ENCODE assay signal across 8 mouse cellular contexts in the genomic region with DNA sequence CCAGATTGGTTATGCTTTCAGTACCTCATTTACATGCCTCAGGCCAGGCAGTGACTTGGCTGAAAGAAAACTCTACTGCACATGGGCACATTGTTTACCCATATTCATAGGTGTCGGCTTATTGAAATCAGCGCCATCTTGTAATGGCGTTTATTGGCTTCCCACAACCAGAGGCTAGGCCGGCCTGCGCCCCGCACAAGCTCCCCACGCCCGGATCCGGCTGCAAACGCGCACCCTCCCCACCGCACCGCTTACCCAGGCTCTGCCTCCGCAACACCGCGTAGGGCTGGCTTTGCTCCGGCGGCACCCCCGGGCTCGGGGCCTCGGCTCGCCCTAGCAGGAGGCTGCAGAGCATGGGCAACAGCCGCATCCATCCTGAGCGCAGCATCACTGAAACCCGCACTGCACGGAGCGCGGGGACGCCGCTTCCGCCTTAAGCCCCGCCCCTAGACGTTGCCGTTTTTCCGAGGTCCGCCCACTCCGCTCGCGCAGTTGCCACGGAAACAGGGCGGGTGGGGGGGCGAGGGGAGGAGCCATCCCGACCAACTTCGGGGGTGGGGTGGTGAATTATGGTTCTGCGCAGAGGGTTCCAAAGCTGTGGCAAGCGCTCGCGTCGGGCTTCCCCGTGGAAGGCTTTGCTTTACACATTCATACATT. TPM values are rescaled to one million over a fixed set of nuclear protein-coding genes. Genes with fewer than 3 reads are reported as not detected.
DNase-seq lines count a peak whose midpoint lies in the region; ATAC-seq lines count a peak whose summit lies in the region.

No protein-coding gene starts in this region.

- H3K27ac ChIP-seq in intestine, embryonic 16.5 days (ENCODE audit: low read length) = peak overlapping the region; percentile 75
- H3K27ac ChIP-seq in limb, embryonic 10.5 days = peak overlapping the region; percentile 93
- H3K27ac ChIP-seq in midbrain, embryonic 12.5 days (replicated peaks) = peak overlapping the region; percentile 95

- peak overlapping the region; percentile 89 for H3K9ac ChIP-seq in intestine, embryonic 16.5 days (ENCODE audit: low read depth, low read length)
- H3K9ac ChIP-seq in midbrain, embryonic 12.5 days (replicated peaks) = peak overlapping the region; percentile 91

- no peaks in the 10 kb centered on the region for H3K9me3 ChIP-seq in intestine, embryonic 16.5 days (ENCODE audit: control insufficient read depth, low read length)
- no peaks in the 10 kb centered on the region for H3K9me3 ChIP-seq in limb, embryonic 10.5 days (replicated peaks)
- no peaks in the 10 kb centered on the region for H3K9me3 ChIP-seq in midbrain, embryonic 12.5 days

- DNase-seq in adrenal gland, adult 8-10 months = peak; percentile 77
- DNase-seq in embryo, embryonic 11.5 days (ENCODE audit: low read depth, low spot score) = peak; percentile 84
- DNase-seq in gastrocnemius, postnatal 36 days = peak; percentile 66 to 72
- DNase-seq in limb, embryonic 10.5 days (ENCODE audit: low spot score) = peak; percentile 91
- peak; percentile 55 for DNase-seq in skeletal muscle tissue, adult 2 months (ENCODE audit: low read depth, low spot score)
- no peak for DNase-seq in MN1 (ENCODE audit: low spot score)

- H3K4me2 ChIP-seq in intestine, embryonic 16.5 days (ENCODE audit: low read depth, low read length) = peak overlapping the region; percentile 67
- H3K4me2 ChIP-seq in midbrain, embryonic 12.5 days (replicated peaks) = peak overlapping the region; percentile 63

- peak; percentile 96 for ATAC-seq in intestine, embryonic 16.5 days
- peak; percentile 97 for ATAC-seq in midbrain, embryonic 12.5 days (ENCODE audit: low FRiP score, low read depth)

- H3K4me3 ChIP-seq in intestine, embryonic 16.5 days (ENCODE audit: low read length) = peak overlapping the region; percentile 98
- peak overlapping the region; percentile 83 for H3K4me3 ChIP-seq in limb, embryonic 10.5 days
- H3K4me3 ChIP-seq in midbrain, embryonic 12.5 days = peak overlapping the region; percentile 86

- WGBS in intestine, embryonic 16.5 days = under 1% methylated on average over 50 of the region's 50 CpGs
- under 1% methylated on average over 50 of the region's 50 CpGs for WGBS in limb, embryonic 10.5 days
- 1% methylated on average over 50 of the region's 50 CpGs for WGBS in midbrain, embryonic 12.5 days

- H3K4me1 ChIP-seq in intestine, embryonic 16.5 days (ENCODE audit: control insufficient read depth, insufficient read depth, low read length) = 0 out of 2 replicates have a peak, but pooled peaks cover 5% of the 10 kb centered on the region
- H3K4me1 ChIP-seq in limb, embryonic 10.5 days = peaks cover 29% of the 10 kb centered on the region
- peaks cover 22% of the 10 kb centered on the region for H3K4me1 ChIP-seq in midbrain, embryonic 12.5 days

- H3K27me3 ChIP-seq in intestine, embryonic 16.5 days (replicated peaks; ENCODE audit: control insufficient read depth, insufficient read depth, low read length) = no peaks in the 10 kb centered on the region
- H3K27me3 ChIP-seq in limb, embryonic 10.5 days (ENCODE audit: low read depth, poor library complexity, severe bottlenecking) = no peaks in the 10 kb centered on the region
- H3K27me3 ChIP-seq in midbrain, embryonic 12.5 days = no peaks in the 10 kb centered on the region

- no peaks in the 10 kb centered on the region for H3K36me3 ChIP-seq in intestine, embryonic 16.5 days (ENCODE audit: control insufficient read depth, insufficient read depth, low read length)
- peaks cover 51% of the 10 kb centered on the region for H3K36me3 ChIP-seq in limb, embryonic 10.5 days
- H3K36me3 ChIP-seq in midbrain, embryonic 12.5 days = peaks cover 16% of the 10 kb centered on the region

- intact Hi-C loops in gastrocnemius, postnatal 36 days (cut with DNase I) = no loop called here

RNA-seq across cellular contexts. Expression of a gene that starts 9.6 kb away (rescaled TPM):
- total RNA-seq in adrenal gland, adult 8-10 months (2022) = 10 to 100 TPM; 37.3 to 58.7 (median 43.6) TPM
- total RNA-seq in gastrocnemius, postnatal 36 days (2021) = 1 to 10 TPM; 4.9 to 5.2 TPM
- polyA plus RNA-seq in intestine, embryonic 16.5 days (2015; fragmentation: Nextera tagmentation; extraction: Ambion mirVana) = 51.5 and 54.7 TPM in 2 replicates
- polyA plus RNA-seq in limb, embryonic 10.5 days (2016; fragmentation: Nextera tagmentation; extraction: Ambion mirVana) = 92.0 and 92.4 TPM in 2 replicates
- 154 and 167 TPM in 2 replicates for polyA plus RNA-seq in midbrain, embryonic 12.5 days (2016; fragmentation: Nextera tagmentation; extraction: Ambion mirVana)

RNA-seq across cellular contexts. Expression of a gene that starts 38.3 kb away (rescaled TPM):
- total RNA-seq in adrenal gland, adult 8-10 months (2022) = 10 to 100 TPM; 32.8 to 59.9 (median 45.6) TPM
- 10 to 100 TPM; 15.9 to 17.4 TPM for total RNA-seq in gastrocnemius, postnatal 36 days (2021)
- polyA plus RNA-seq in intestine, embryonic 16.5 days (2015; fragmentation: Nextera tagmentation; extraction: Ambion mirVana) = 27.1 and 29.9 TPM in 2 replicates
- 36.1 and 44.8 TPM in 2 replicates for polyA plus RNA-seq in limb, embryonic 10.5 days (2016; fragmentation: Nextera tagmentation; extraction: Ambion mirVana)
- 48.4 and 52.6 TPM in 2 replicates for polyA plus RNA-seq in midbrain, embryonic 12.5 days (2016; fragmentation: Nextera tagmentation; extraction: Ambion mirVana)

RNA-seq across cellular contexts. Expression of a gene that starts 39.2 kb away (rescaled TPM):
- total RNA-seq in adrenal gland, adult 8-10 months (2022) = 10 to 100 TPM; 66.7 to 96.6 (median 86.8) TPM
- total RNA-seq in gastrocnemius, postnatal 36 days (2021) = 10 to 100 TPM; 18.8 to 21.4 TPM
- polyA plus RNA-seq in intestine, embryonic 16.5 days (2015; fragmentation: Nextera tagmentation; extraction: Ambion mirVana) = 12.7 and 16.7 TPM in 2 replicates
- 43.1 and 44.0 TPM in 2 replicates for polyA plus RNA-seq in limb, embryonic 10.5 days (2016; fragmentation: Nextera tagmentation; extraction: Ambion mirVana)
- polyA plus RNA-seq in midbrain, embryonic 12.5 days (2016; fragmentation: Nextera tagmentation; extraction: Ambion mirVana) = 71.1 and 77.7 TPM in 2 replicates

RNA-seq across cellular contexts. Expression of a gene that starts 39.8 kb away (rescaled TPM):
- not detected for total RNA-seq in adrenal gland, adult 8-10 months (2022)
- not detected for total RNA-seq in gastrocnemius, postnatal 36 days (2021)
- not detected in 2 replicates for polyA plus RNA-seq in intestine, embryonic 16.5 days (2015; fragmentation: Nextera tagmentation; extraction: Ambion mirVana)
- polyA plus RNA-seq in limb, embryonic 10.5 days (2016; fragmentation: Nextera tagmentation; extraction: Ambion mirVana) = not detected in 2 replicates
- not detected in 2 replicates for polyA plus RNA-seq in midbrain, embryonic 12.5 days (2016; fragmentation: Nextera tagmentation; extraction: Ambion mirVana)

RNA-seq across cellular contexts. Expression of a gene that starts 44.8 kb away (rescaled TPM):
- not detected for total RNA-seq in adrenal gland, adult 8-10 months (2022)
- not detected for total RNA-seq in gastrocnemius, postnatal 36 days (2021)
- 0.10 TPM in 2 replicates for polyA plus RNA-seq in intestine, embryonic 16.5 days (2015; fragmentation: Nextera tagmentation; extraction: Ambion mirVana)
- not detected in 2 replicates for polyA plus RNA-seq in limb, embryonic 10.5 days (2016; fragmentation: Nextera tagmentation; extraction: Ambion mirVana)
- polyA plus RNA-seq in midbrain, embryonic 12.5 days (2016; fragmentation: Nextera tagmentation; extraction: Ambion mirVana) = 0.47 and 0.71 TPM in 2 replicates
